Mouse (Mus musculus) kidney, adult 11 months (tissue): ENCODE measurements around the gene Mc1r.
A peak's percentile ranks its signal among the peaks of the same experiment; 100 is the strongest.

ENCODE experiments used
- DNase-seq: peaks from one replicate; pipeline ENCODE4 v3.0.0; 2022

Mc1r gene

DNA sequence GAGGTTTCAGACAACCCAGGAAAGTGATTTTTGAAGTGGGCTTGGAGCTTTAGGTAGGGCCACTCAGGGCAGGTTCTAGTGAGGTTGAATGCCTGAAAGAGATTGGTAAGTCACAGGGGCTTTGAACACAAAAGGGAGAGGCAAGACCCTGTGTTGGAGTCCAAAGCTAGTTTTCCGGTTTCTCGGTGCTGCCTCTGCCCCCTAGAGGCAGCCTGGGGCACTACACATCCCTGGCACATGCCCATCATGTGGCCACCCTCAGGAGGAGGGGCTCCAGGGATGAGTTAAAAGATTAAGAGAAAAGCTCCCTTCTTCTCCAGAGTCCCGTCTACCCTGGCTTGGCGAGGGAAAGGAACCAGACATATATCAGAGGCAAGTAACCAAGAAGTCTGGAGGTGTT, at the start of gene Mc1r:
Gene Mc1r, plus strand, starts transcription at position 322 of the 400 bp plus-strand sequence.
- DNase-seq = peak; percentile 52

- peak; percentile 80 for DNase-seq
Measured at GRCm38 (mm10) chr8:123361082-123361739, 45.7 kb upstream of the Mc1r start.

DNA sequence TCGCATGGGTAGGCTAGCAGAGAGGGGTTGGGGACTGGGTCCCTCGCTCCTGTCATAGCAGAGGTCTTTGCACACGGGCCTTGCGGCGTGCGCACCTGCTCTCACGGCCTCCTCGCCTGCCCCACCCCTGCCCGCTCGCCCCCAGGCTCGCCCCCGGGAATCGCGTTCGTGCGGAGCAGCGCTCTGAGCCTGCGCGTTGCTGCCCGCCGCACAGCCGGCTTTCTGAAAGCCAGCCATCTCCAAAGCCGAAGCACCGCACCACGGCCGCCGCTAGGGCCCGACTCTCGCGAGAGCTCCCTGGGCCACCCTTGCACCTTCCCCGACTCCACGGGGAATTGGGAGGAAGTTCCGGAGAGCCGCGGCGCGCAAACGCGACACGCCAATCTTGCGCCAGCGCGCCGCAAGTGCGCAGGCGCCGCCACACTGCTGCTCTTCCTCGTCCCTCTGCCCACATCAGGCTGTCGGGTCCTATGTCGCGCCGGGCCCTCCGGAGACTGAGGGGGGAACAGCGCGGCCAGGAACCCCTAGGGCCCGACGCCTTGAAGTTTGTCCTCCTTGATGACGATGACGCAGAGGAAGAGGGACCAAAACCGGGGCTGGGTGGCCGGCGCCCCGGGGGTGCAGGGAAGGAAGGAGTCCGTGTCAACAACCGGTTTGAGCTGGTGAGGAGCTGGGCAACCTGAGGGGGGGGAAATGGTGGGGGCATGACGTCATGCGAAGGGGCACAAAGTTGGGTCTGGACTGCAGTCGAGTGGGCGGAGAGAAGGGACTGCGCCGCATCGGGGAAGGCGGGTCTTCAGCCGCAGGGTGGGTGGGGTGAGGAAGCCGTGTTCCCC, 33.3 kb upstream of the Mc1r start, which contains the start of gene Tcf25:
Gene Tcf25, plus strand, starts transcription at position 351 of the 836 bp plus-strand sequence.
- peak; percentile 94 for DNase-seq

DNA sequence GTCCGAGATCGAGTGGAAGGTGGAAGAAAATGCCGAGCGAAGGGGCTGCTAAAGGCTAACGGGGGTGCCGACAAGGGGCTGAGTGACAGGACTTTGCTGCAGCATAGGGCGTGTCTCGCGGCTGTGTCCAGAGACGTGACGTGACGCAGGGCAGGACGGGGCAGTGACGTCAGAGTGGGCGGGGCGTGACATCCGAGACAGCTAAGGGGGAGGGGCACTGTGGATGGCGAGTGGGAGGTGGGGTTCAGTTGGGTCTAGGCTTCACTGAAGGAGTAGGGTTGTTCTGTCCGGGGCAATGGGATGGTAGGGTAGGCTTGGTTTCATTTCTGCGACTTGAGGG, 32.7 kb upstream of the Mc1r start:
- DNase-seq = peak; percentile 87

GRCm38 (mm10) chr8:123375701-123376100, 31.2 kb upstream of the Mc1r start:
- no peak for DNase-seq

DNA sequence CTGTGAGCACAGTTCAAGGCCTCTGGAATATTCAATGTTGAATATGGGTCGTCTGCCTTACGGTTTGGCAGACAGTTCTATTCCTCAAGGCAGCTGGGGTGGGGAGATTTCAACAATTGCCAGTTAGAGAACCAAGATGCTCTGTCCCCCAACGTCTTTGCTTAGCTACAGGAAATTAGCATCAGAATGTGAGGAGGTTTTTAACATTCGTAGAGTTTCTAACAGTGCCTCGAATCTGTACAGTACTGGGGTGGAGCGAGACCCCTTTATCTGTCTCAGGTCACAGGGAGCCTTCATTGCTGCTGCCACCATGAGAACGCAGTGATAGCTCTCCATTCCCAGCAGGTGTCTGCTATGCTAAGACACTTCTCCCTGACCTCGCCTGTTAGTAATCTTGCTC, 30.8 kb upstream of the Mc1r start:
- DNase-seq = no peak

DNA sequence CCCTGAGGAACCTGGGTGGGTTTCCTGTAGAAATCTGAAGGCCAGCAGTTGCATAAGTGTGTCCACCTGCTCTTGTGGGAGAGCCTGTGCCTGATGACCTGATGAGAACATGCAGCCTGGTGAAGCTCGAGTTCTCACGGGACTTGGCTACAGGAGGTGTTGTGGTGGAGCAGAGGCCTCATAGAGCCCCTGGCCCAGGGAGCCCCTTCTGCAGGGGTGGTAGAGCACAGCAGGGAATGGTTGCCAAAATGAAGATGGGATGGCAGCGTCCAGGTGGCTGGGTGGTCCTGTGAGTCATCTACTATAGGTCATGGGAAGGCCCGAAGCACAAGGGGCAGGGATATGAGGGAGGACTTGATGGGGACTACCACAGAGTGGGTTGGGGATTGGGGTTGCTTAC, 25.2 kb upstream of the Mc1r start:
- DNase-seq = no peak

GRCm38 (mm10) chr8:123382516-123382915, 24.4 kb upstream of the Mc1r start:
- DNase-seq = no peak

GRCm38 (mm10) chr8:123384883-123385540, 21.9 kb upstream of the Mc1r start:
- DNase-seq = no peak

- no peak for DNase-seq
Measured at GRCm38 (mm10) chr8:123387041-123387440, 19.9 kb upstream of the Mc1r start.

DNA sequence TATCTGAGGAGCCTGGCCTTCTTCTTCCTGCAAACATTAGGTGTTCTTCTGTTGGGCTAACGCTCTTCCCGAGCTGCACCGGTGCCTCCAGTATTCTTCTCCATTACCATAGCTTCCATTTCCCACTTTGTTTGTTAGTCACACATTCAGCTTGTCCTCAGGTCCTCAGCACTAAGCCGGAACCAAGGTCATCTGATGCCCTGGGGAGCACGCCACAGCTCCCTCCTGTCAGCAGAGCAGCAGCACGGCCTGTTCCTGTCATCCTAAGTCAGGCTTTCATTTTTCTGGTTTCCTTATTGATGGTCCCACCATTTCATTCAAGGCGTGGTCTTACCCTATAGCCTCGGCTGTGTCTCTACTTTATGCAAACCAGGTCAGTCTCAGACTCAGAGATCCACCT, 19.1 kb upstream of the Mc1r start:
- DNase-seq = no peak

DNA sequence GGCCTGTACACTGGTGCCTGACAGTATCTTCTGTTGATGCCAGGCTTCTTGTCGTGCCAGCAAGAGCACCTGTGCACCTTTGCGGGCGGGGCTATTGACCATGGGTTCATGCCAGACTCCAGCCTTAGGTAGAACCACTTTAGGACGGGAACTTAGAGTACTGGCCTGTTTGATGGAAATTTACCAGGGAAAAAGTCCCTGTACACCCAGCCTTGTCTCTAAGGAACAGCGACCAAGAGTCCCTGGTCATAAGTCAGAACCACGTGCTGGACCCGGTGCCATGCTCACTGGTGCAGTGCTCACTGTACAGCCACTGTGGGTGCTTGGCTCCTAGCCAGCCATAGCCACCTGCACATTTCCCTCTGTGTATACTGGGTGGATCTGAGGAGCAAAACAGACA, 17.9 kb upstream of the Mc1r start:
- peak; percentile 79 for DNase-seq

GRCm38 (mm10) chr8:123398308-123398707, 8.6 kb upstream of the Mc1r start:
- no peak for DNase-seq

GRCm38 (mm10) chr8:123401936-123402335, 5.0 kb upstream of the Mc1r start:
- DNase-seq = no peak

- no peak for DNase-seq
Measured at GRCm38 (mm10) chr8:123402730-123403326, 4.1 kb upstream of the Mc1r start.

- no peak for DNase-seq
Measured at GRCm38 (mm10) chr8:123404521-123404920, 2.4 kb upstream of the Mc1r start.

- no peak for DNase-seq
Measured at GRCm38 (mm10) chr8:123407612-123408011, 705 bp downstream of the Mc1r start.

- no peak for DNase-seq
Measured at GRCm38 (mm10) chr8:123408586-123409544, 2.0 kb downstream of the Mc1r start.

- DNase-seq = no peak
Measured at GRCm38 (mm10) chr8:123410049-123410587, 3.2 kb downstream of the Mc1r start.

DNA sequence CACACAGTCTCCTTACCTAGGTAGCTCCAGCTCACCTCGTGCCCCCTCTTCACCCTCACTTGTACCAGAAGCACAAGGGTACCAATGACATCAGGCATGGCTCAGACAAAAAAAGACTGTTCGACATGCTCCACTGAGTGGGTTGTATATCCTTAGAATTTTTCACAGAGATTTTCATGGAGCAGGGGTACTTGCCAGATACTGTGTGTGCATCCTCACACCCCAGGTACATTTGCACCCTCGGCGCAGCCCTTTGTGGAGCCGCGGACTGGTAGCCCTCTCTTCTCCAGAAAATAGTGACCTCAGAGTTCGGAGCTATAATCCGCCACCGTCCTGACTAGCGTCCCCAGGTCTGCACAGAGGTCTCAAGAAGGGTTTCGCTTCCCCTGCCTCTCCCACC, 3.9 kb downstream of the Mc1r start:
- no peak for DNase-seq

DNA sequence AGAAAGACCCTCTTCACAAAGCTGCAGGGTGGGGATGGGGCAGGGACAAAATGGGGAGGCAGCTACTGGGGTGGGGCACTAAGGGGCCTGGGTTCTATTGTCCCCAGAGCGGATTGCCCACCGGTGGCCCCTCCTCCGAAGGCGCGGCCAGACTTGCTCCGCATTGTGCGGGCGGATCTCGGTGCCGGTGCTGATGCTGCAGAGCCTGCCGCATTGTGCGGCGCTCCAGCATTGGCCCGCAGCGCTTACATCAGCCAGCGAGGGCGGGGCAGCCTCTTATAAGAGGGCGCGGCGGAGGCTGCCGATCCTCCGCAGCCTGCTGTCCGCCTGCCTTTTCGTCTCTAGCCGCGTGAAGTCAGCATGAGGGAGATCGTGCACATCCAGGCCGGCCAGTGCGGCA, 4.3 kb downstream of the Mc1r start, which contains the start of gene Tubb3:
Gene Tubb3, plus strand, starts transcription at position 179 of the 400 bp plus-strand sequence.
- DNase-seq = no peak
